Mouse (Mus musculus): ENCODE data around the gene Kcnn3. TPM values are rescaled to one million over a fixed set of nuclear protein-coding genes. Genes with fewer than 3 reads are reported as not detected.

Kcnn3 gene
- polyA plus RNA-seq, 1 experiment from 2014 or later: 3.0 TPM

DNA sequence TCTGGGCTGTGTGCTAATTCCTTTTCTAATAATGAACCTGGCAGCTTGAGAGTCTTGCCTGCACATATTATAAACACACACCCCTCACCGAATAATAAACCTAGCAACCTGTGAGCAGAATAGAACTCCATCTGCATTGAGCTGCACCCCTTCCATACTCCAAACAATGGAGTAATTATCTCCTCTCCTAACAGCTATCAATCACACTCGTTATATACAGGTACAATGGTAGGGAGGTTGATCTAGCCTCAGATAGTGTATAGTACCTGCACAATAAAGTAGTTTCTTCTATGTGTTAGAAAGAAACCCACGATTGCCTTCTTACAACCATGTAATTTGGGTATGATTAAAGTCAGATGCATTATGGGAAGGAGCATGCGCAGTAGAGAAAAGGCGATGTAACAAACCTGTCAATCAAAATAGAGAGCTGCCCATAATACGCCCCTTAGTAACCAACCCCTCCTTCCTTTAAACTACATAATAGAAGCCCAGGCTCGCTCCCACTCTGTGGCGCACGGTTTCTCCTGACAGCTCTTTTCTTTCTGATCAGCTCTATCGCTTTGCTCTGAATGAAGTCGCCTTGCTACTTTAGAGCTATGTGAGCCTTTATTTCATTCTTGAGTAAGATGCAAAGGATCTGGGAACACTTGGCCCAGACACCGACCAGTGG is 176.3 kb downstream of the Kcnn3 start:
- Histone ChIP-seq H3K4me2 (replicated peaks) (no peak overlapping the region), H3K4me3 (no peak overlapping the region), H3K36me3 (no peaks in the 10 kb centered on the region), H3K27me3 (no peaks in the 10 kb centered on the region), H3K9me3 (no peaks in the 10 kb centered on the region), H3K4me1 (no peaks in the 10 kb centered on the region), H3K27ac (replicated peaks) (no peak overlapping the region), H3K9ac (replicated peaks) (no peak overlapping the region)
- WGBS: 70% methylated on average over 12 of the region's 12 CpGs
- ATAC-seq (ENCODE audit: low FRiP score, low read depth): no peak

DNA sequence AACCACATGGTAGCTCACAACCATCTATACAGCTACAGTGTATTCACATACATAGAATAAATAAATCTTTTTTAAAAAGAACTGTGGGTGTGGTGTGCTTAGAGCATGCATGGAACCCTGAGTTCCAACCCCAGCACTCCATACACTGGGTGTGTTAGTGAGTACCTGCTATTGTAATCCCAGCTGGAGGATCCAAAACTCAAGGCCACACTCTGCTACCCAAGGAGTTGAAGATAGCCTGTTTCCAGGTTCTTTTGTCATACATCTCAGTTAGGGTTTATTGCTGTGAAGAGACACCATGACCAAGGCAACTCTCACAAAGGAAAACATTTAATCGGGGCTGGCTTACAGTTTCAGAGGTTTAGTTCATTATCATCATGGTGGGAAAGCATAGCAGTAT is 179.0 kb downstream of the Kcnn3 start:
- Histone ChIP-seq H3K4me2 (replicated peaks) (no peak overlapping the region), H3K27me3 (no peaks in the 10 kb centered on the region; the same call in 1 of the 2 replicates), H3K9ac (replicated peaks) (no peak overlapping the region), H3K27ac (replicated peaks) (no peak overlapping the region), H3K4me3 (no peak overlapping the region), H3K4me1 (no peaks in the 10 kb centered on the region), H3K9me3 (no peaks in the 10 kb centered on the region), H3K36me3 (no peaks in the 10 kb centered on the region)
- no peak for ATAC-seq (ENCODE audit: low FRiP score, low read depth)
- 96% methylated on average over 1 of the region's 1 CpGs for WGBS

GRCm38 (mm10) chr3:89700461-89700860 is 180.5 kb downstream of the Kcnn3 start:
- Histone ChIP-seq H3K9me3 (no peaks in the 10 kb centered on the region), H3K4me3 (no peak overlapping the region), H3K4me1 (no peaks in the 10 kb centered on the region), H3K9ac (replicated peaks) (no peak overlapping the region), H3K36me3 (no peaks in the 10 kb centered on the region), H3K27ac (replicated peaks) (no peak overlapping the region), H3K27me3 (no peaks in the 10 kb centered on the region; the same call in 1 of the 2 replicates), H3K4me2 (replicated peaks) (no peak overlapping the region)
- ATAC-seq (ENCODE audit: low FRiP score, low read depth): no peak
- WGBS: 82% methylated on average over 11 of the region's 11 CpGs

DNA sequence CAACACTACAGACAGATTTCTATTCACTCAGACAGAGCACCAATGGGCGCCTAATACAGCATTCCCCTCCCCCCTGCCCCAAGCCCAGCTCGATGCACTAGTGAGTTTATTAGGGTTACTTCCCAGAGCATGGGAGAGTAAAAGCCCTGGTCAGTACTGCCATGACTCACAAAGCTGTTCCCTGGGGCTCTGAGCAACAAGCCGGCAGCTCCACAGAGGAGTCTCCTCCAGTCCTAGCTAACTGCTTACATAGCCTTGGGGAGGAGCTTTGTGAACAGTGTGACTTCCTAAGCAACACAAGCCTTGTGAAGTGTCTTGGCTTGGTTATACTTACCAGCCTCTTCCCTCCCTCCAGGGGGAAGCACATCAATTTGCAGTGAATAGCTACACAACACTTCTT is 183.6 kb downstream of the Kcnn3 start:
- Histone ChIP-seq H3K9me3 (no peaks in the 10 kb centered on the region), H3K9ac (replicated peaks) (no peak overlapping the region), H3K27me3 (no peaks in the 10 kb centered on the region; the same call in 1 of the 2 replicates), H3K4me1 (no peaks in the 10 kb centered on the region), H3K4me2 (replicated peaks) (no peak overlapping the region), H3K4me3 (no peak overlapping the region), H3K36me3 (no peaks in the 10 kb centered on the region), H3K27ac (replicated peaks) (no peak overlapping the region)
- 50% methylated on average over 3 of the region's 3 CpGs for WGBS
- no peak for ATAC-seq (ENCODE audit: low FRiP score, low read depth)

GRCm38 (mm10) chr3:89704064-89704463 is 184.1 kb downstream of the Kcnn3 start:
- no peak for ATAC-seq (ENCODE audit: low FRiP score, low read depth)
- 83% methylated on average over 6 of the region's 6 CpGs for WGBS
- no peak overlapping the region for H3K9ac ChIP-seq (replicated peaks)
- H3K27me3 ChIP-seq: no peaks in the 10 kb centered on the region; the same call in 1 of the 2 replicates
- no peak overlapping the region for H3K4me2 ChIP-seq (replicated peaks)
- H3K4me3 ChIP-seq: no peak overlapping the region
- no peaks in the 10 kb centered on the region for H3K4me1 ChIP-seq
- H3K36me3 ChIP-seq: no peaks in the 10 kb centered on the region
- H3K9me3 ChIP-seq: no peaks in the 10 kb centered on the region
- H3K27ac ChIP-seq (replicated peaks): no peak overlapping the region

DNA sequence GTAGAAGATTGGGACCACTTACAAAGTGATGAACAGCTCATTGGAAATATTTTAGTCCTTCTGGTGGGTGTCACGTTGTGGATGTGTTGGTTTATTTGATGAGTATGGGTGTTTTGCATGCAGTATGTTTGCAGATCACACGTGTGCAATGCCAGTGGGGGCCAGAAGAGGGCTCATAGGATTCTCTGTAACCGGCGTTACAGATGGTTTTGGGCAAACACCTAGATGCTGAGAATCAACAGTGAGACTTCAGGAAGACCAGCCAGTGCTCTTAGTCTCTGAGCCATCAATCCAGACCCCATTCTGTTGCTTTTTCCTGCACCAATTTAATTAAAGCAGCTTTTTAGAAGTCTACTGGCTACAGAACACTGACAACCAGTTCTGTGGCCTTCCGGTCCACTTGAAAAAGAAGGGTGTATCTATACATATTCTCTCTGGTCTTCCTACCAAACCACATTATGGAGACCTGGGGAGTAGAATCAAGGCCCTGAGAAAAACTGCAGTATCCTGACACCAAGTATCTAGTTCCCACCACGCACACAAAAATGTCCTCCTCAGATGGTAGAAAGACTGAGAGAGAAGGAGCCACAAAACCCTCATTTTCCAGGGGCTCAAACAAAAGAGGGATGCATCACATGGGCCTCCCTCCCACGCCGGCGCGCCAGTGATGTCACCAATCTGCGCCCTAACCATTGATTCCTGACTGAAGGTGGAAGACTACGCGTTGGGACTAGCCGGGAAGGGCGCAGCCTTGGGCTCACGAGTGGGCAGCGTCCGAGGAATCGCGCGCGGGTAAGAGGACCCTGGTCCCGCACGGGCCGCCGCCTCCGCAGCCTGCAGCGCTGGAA is 194.6 kb downstream of the Kcnn3 start, which contains the start of gene Adar:
TSS of gene Adar (plus strand) at position 664 of the 848 bp plus-strand sequence.
- peak; percentile 79 for ATAC-seq (ENCODE audit: low FRiP score, low read depth)
- H3K9ac ChIP-seq (replicated peaks): peak within 1 kb of the TSS; percentile 98
- 0 out of 2 replicates have a peak, but pooled peaks cover 4% of the 10 kb centered on the region for H3K36me3 ChIP-seq
- peak within 1 kb of the TSS; percentile 85 for H3K4me2 ChIP-seq (replicated peaks)
- H3K4me1 ChIP-seq: peaks cover 17% of the 10 kb centered on the region
- H3K4me3 ChIP-seq: peak within 1 kb of the TSS; percentile 100
- H3K9me3 ChIP-seq: no peaks in the 10 kb centered on the region
- 7% methylated on average over 24 of the region's 28 CpGs for WGBS
- H3K27ac ChIP-seq (replicated peaks): peak within 1 kb of the TSS; percentile 81
- peaks cover 14% of the 10 kb centered on the region; the same call in 1 of the 2 replicates for H3K27me3 ChIP-seq

DNA sequence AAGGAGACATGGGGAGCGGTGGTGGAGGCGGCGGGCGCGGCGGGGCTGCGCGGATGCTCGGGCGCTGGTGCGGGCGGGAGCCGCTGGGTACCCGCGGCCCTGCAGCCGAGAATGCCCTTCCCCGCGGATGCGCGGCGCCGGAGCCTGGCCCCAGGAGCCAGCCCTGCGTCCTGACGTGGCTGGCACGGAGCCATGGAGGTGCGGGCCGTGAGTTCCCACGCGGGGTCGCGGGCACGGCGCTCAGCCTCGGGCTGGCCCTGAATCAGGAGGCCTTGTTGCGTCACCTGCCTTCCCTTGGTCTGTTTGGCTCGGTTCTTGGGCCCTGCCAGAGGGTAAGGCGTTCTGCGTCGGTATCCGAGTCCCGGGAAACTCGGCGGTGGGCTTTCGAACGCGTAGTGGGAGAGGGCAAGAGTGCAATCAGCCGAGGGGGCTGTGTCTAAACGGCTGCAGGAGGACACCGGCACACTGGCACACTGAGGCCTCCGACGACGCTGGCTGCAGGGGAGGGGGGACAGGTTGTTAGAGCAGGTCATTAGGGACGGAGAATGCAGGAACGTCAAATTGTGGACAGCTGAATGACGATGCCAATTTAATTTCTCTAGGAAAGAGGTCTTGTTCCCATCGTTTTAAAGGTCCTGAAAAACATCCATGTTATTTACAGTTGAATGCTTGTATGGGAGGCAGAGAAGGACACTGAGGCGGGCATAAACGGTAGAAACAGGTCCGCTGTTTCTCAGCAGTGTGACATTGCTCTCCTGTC is 195.4 kb downstream of the Kcnn3 start:
- H3K4me1 ChIP-seq: peaks cover 17% of the 10 kb centered on the region
- H3K4me2 ChIP-seq (replicated peaks): peak overlapping the region; percentile 85
- 0 out of 2 replicates have a peak, but pooled peaks cover 4% of the 10 kb centered on the region for H3K36me3 ChIP-seq
- H3K27ac ChIP-seq (replicated peaks): peak overlapping the region; percentile 81
- peaks cover 14% of the 10 kb centered on the region; the same call in 1 of the 2 replicates for H3K27me3 ChIP-seq
- peak overlapping the region; percentile 100 for H3K4me3 ChIP-seq
- H3K9ac ChIP-seq (replicated peaks): peak overlapping the region; percentile 98
- no peaks in the 10 kb centered on the region for H3K9me3 ChIP-seq
- ATAC-seq (ENCODE audit: low FRiP score, low read depth): peak; percentile 77
- WGBS: 2% methylated on average over 50 of the region's 59 CpGs

DNA sequence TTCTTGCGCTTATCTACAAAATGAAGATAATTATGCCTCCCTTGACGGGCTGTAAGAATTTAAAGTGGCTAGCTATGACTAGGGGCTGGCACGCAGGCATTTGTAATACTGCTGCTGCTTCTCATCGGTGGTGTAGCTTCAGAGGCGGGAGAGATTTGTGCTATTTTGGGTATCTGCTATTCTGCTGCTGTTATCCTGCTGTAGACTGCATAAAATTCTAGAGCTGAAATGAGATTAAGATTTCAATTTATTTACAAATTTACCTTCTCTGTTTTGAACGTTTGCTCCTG is 195.9 kb downstream of the Kcnn3 start:
- H3K36me3 ChIP-seq: 0 out of 2 replicates have a peak, but pooled peaks cover 4% of the 10 kb centered on the region
- H3K4me3 ChIP-seq: peak overlapping the region; percentile 100
- peaks cover 17% of the 10 kb centered on the region for H3K4me1 ChIP-seq
- H3K9me3 ChIP-seq: no peaks in the 10 kb centered on the region
- peak overlapping the region; percentile 85 for H3K4me2 ChIP-seq (replicated peaks)
- 64% methylated on average over 6 of the region's 6 CpGs for WGBS
- no peak overlapping the region for H3K27ac ChIP-seq (replicated peaks)
- no peak for ATAC-seq (ENCODE audit: low FRiP score, low read depth)
- H3K9ac ChIP-seq (replicated peaks): peak overlapping the region; percentile 98
- H3K27me3 ChIP-seq: peaks cover 14% of the 10 kb centered on the region; the same call in 1 of the 2 replicates

GRCm38 (mm10) chr3:89722032-89722431 is 202.1 kb downstream of the Kcnn3 start:
- H3K27me3 ChIP-seq: no peaks in the 10 kb centered on the region
- H3K4me3 ChIP-seq: no peak overlapping the region
- 0 out of 2 replicates have a peak, but pooled peaks cover 6% of the 10 kb centered on the region for H3K4me1 ChIP-seq
- H3K9ac ChIP-seq (replicated peaks): no peak overlapping the region
- no peak overlapping the region for H3K27ac ChIP-seq (replicated peaks)
- H3K36me3 ChIP-seq: 0 out of 2 replicates have a peak, but pooled peaks cover 4% of the 10 kb centered on the region
- ATAC-seq (ENCODE audit: low FRiP score, low read depth): no peak
- no peak overlapping the region for H3K4me2 ChIP-seq (replicated peaks)
- no peaks in the 10 kb centered on the region for H3K9me3 ChIP-seq

DNA sequence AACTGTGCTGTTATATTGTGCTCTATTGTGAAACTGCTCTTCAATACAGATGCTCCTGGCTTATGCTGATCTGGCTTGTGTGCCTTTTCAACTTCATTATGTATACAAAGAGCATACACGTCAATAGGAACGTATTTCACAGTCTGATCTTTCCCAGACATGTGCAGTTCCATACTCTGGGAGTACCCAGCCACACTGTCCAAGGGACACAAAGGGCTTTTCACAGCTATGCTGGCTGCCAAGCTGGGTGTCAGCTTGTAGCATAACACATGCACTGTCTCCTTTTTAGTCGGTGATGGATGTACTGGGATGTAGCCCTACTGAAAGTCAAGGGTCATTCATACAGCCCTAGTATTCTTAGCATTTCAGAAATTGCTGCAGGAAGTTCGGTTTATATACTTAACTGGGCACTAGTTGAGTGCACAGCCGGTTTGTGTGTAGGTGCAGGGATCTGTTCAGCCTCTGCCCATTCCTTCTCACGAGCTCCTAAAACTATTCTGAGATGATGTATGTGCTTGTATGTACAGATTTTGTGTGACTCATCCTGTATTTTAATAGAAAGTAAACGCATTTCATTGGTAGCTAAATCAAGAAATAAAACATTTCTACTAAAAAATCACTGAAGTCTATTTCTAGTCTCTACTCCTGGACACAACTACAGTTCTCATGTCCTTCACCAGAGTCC is 203.6 kb downstream of the Kcnn3 start:
- Histone ChIP-seq H3K4me2 (replicated peaks) (no peak overlapping the region), H3K4me1 (0 out of 2 replicates have a peak, but pooled peaks cover 6% of the 10 kb centered on the region), H3K27ac (replicated peaks) (peak overlapping the region; percentile 39), H3K36me3 (0 out of 2 replicates have a peak, but pooled peaks cover under 1% of the 10 kb centered on the region), H3K27me3 (no peaks in the 10 kb centered on the region), H3K4me3 (no peak overlapping the region), H3K9ac (replicated peaks) (no peak overlapping the region), H3K9me3 (no peaks in the 10 kb centered on the region)
- WGBS: 82% methylated on average over 7 of the region's 7 CpGs
- ATAC-seq (ENCODE audit: low FRiP score, low read depth): no peak

Data from midbrain, embryonic 12.5 days (tissue).